Mouse (Mus musculus) G1E (cell line): ENCODE results near the gene Siae.

Experiments used
- CTCF ChIP-seq: IDR thresholded peaks from 2 replicates; pipeline ENCODE4 v1.5.1; 2012; ENCODE audit warnings: low read depth, low read length, inconsistent platforms, mixed read lengths
- GATA1 ChIP-seq: IDR thresholded peaks from 2 replicates; pipeline ENCODE4 v1.6.1; 2012; ENCODE audit warnings: borderline replicate concordance, low read length, inconsistent platforms, mixed read lengths
- TAL1 ChIP-seq: conservative IDR thresholded peaks from 2 replicates; pipeline ENCODE4 v1.6.1; 2012; ENCODE audit warnings: low read depth, low read length, inconsistent platforms, mixed read lengths

DNA sequence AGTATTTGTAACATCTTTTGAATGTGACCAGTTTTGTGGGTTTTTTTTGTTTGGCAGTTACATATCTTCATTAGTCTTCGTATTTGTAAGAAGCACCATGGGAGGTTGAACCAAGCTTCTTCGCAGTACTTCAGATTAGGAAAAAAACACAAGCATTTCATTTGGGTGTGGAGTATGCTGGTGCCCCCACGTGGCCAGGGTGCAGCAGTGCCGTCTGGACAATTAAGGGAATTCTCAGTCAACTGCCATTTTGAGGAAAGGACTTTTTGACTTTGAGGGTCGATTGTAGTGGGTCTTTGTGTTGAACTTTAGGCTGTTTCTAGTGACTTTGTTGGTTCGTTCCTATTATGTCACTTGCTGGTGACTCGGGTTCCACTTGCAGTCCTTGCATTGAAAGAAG lies 80.8 kb downstream of the Siae start:
- TF ChIP-seq CTCF (peak; percentile 61), GATA1 (no peak), TAL1 (no peak)
